Mouse (Mus musculus): Measurements from ENCODE around the gene Islr2. TPM values are rescaled to one million over a fixed set of nuclear protein-coding genes. Genes with fewer than 3 reads are reported as not detected.

Gene Islr2
- polyA plus RNA-seq, 1 experiment from 2014 or later, result 1.3 TPM

GRCm38 (mm10) chr9:58150733-58151361 is 53.3 kb downstream of the Islr2 start:
- Histone ChIP-seq H3K27me3 (ENCODE audit: control insufficient read depth, insufficient read depth, low read length) (no peaks in the 10 kb centered on the region), H3K27ac (ENCODE audit: low read length) (no peak overlapping the region), H3K4me2 (ENCODE audit: low read depth, low read length) (no peak overlapping the region), H3K4me1 (ENCODE audit: control insufficient read depth, insufficient read depth, low read length) (peaks cover 28% of the 10 kb centered on the region), H3K4me3 (replicated peaks; ENCODE audit: low read length) (no peak overlapping the region), H3K9ac (ENCODE audit: low read length) (no peak overlapping the region), H3K9me3 (replicated peaks; ENCODE audit: control insufficient read depth, low read length) (no peaks in the 10 kb centered on the region), H3K36me3 (ENCODE audit: control insufficient read depth, insufficient read depth, low read length) (no peaks in the 10 kb centered on the region)
- no peak for ATAC-seq (ENCODE audit: insufficient read depth, low FRiP score)
- WGBS, result 73% methylated on average over 4 of the region's 4 CpGs

- WGBS, result 60% methylated on average over 2 of the region's 2 CpGs
- Histone ChIP-seq H3K9ac (ENCODE audit: low read length) (no peak overlapping the region), H3K27me3 (ENCODE audit: control insufficient read depth, insufficient read depth, low read length) (no peaks in the 10 kb centered on the region), H3K4me3 (replicated peaks; ENCODE audit: low read length) (no peak overlapping the region), H3K4me2 (ENCODE audit: low read depth, low read length) (no peak overlapping the region), H3K36me3 (ENCODE audit: control insufficient read depth, insufficient read depth, low read length) (no peaks in the 10 kb centered on the region), H3K9me3 (replicated peaks; ENCODE audit: control insufficient read depth, low read length) (no peaks in the 10 kb centered on the region), H3K4me1 (ENCODE audit: control insufficient read depth, insufficient read depth, low read length) (peaks cover 27% of the 10 kb centered on the region), H3K27ac (ENCODE audit: low read length) (no peak overlapping the region)
- no peak for ATAC-seq (ENCODE audit: insufficient read depth, low FRiP score)
Measured at GRCm38 (mm10) chr9:58148806-58149205, 55.3 kb downstream of the Islr2 start.

Small RNAs within 50 kb of the gene (microRNA-seq; reads per million reads assigned to microRNA genes)
- not detected for gene Mir6385

Other genes starting within 250 kb of the Islr2 start
- gene Cyp11a1, start 197.9 kb downstream of the Islr2 start, polyA plus RNA-seq (2015; fragmentation: Nextera tagmentation; extraction: Ambion mirVana), result 1.5 and 7.6 TPM in 2 replicates
- gene Stra6, start 140.5 kb downstream of the Islr2 start, polyA plus RNA-seq (2015; fragmentation: Nextera tagmentation; extraction: Ambion mirVana), result 1.4 and 2.2 TPM in 2 replicates
- not detected in 2 replicates for gene Ccdc33, start 85.5 kb downstream of the Islr2 start, polyA plus RNA-seq (2015; fragmentation: Nextera tagmentation; extraction: Ambion mirVana)
- 120 and 128 TPM in 2 replicates for gene Islr, start within 50 bp of the Islr2 start, polyA plus RNA-seq (2015; fragmentation: Nextera tagmentation; extraction: Ambion mirVana)
- gene Pml, start 45.5 kb upstream of the Islr2 start, polyA plus RNA-seq (2015; fragmentation: Nextera tagmentation; extraction: Ambion mirVana), result 17.9 and 19.0 TPM in 2 replicates
- gene Stoml1, start 48.8 kb upstream of the Islr2 start, polyA plus RNA-seq (2015; fragmentation: Nextera tagmentation; extraction: Ambion mirVana), result 23.7 and 26.0 TPM in 2 replicates
- 31.0 and 33.4 TPM in 2 replicates for gene Loxl1, start 108.9 kb upstream of the Islr2 start, polyA plus RNA-seq (2015; fragmentation: Nextera tagmentation; extraction: Ambion mirVana)
- gene Tbc1d21, start 166.1 kb upstream of the Islr2 start, polyA plus RNA-seq (2015; fragmentation: Nextera tagmentation; extraction: Ambion mirVana), result 0.12 TPM in 1 of 2 replicates, not detected in the other

All from stomach, embryonic 16.5 days (tissue).